Mouse (Mus musculus): ENCODE data around the gene Entpd7. TPM values are rescaled to one million over a fixed set of nuclear protein-coding genes. Genes with fewer than 3 reads are reported as not detected.

The Entpd7 gene
- polyA plus RNA-seq, 1 experiment from 2014 or later: 3.0 TPM

DNA sequence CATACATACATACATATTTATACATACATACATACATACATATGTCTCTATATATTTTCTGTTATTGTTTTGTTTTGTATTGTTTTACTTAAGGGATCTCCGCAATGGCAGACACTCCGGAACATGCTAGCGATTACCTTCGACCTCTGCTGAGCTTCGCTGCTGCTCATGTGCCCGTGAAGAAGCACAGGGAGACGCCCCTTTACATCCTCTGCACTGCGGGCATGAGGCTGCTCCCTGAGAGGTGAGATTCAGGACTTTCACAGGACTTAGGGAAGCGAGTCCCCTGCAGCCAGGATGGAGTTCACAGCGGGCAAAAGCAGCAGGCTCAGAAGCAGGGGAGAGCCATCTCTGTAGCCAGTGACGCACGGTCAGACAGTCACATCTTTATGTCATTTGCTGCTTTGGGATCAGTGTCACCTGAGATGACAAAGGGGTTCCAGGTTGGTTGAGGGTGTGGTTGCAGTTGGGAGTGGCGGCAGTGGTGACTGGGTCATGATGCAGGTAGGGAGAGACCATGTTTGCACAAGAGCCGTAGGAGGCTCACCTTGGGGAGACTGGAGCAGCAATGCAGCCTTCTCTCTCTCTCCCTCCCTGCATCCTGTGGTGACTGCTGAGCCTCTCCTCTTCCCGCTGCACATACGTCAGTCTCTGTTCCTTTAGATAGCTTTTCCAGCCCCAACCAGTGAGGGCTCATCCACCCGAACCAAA, 15.5 kb downstream of the Entpd7 start:
- no peak for ATAC-seq (ENCODE audit: low read depth)
- Histone ChIP-seq H3K36me3 (peaks cover 29% of the 10 kb centered on the region), H3K4me1 (replicated peaks) (no peaks in the 10 kb centered on the region), H3K9ac (no peak overlapping the region), H3K27ac (no peak overlapping the region), H3K27me3 (no peaks in the 10 kb centered on the region), H3K4me2 (no peak overlapping the region), H3K9me3 (replicated peaks) (no peaks in the 10 kb centered on the region), H3K4me3 (replicated peaks) (no peak overlapping the region)
- DNase-seq: no peak
- 82% methylated on average over 17 of the region's 17 CpGs for WGBS (ENCODE audit: insufficient replicate concordance)

DNA sequence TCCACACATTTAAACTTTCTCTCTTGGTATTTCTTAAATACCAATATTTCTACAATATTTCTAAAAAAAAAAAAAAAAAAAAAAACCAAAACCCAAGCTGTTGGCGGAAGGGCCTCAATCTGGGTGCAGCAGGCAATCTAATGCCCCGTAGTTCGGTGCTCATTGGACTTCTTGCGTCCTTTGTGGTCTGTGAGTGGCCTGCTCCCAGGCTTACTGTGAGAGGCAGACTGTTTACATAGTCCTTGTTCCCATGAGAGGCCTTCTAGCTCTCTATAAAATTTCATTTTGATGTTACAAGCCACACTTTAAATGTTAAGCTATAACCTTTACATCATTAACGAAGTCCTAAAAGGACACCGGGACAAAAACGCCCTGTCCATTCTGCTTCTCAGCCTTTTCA, 18.7 kb downstream of the Entpd7 start:
- H3K4me3 ChIP-seq (replicated peaks): no peak overlapping the region
- peaks cover 17% of the 10 kb centered on the region for H3K4me1 ChIP-seq (replicated peaks)
- H3K27ac ChIP-seq: no peak overlapping the region
- DNase-seq (no peak), ATAC-seq (ENCODE audit: low read depth) (no peak)
- H3K4me2 ChIP-seq: no peak overlapping the region
- no peaks in the 10 kb centered on the region for H3K27me3 ChIP-seq
- H3K9me3 ChIP-seq (replicated peaks): no peaks in the 10 kb centered on the region
- no peak overlapping the region for H3K9ac ChIP-seq
- WGBS (ENCODE audit: insufficient replicate concordance): 88% methylated on average over 7 of the region's 7 CpGs
- peaks cover 21% of the 10 kb centered on the region for H3K36me3 ChIP-seq

DNA sequence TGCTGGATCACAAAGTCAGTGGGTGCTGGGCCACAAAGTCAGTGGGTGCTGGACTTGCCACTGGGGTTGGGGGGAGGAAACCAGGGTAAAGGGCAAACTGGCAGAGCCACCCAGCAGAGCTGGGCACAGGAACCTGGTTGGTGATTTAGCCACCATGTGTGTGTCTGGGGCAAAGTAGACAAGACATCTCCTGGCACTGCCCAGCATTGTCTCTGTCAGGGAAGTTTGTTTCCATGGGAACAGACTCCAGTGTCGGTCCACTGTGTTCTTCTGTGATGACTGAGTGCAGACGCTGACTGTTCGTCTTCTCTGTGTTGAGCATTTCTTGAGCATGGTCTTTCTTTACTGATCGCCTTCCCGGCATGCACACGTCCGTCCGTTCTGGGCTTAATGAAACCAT, 19.8 kb downstream of the Entpd7 start:
- Histone ChIP-seq H3K36me3 (peaks cover 21% of the 10 kb centered on the region), H3K27ac (no peak overlapping the region), H3K4me2 (no peak overlapping the region), H3K4me1 (replicated peaks) (peaks cover 17% of the 10 kb centered on the region), H3K9ac (no peak overlapping the region), H3K9me3 (replicated peaks) (no peaks in the 10 kb centered on the region), H3K27me3 (no peaks in the 10 kb centered on the region), H3K4me3 (replicated peaks) (no peak overlapping the region)
- 77% methylated on average over 8 of the region's 8 CpGs for WGBS (ENCODE audit: insufficient replicate concordance)
- no peak for DNase-seq
- no peak for ATAC-seq (ENCODE audit: low read depth)

DNA sequence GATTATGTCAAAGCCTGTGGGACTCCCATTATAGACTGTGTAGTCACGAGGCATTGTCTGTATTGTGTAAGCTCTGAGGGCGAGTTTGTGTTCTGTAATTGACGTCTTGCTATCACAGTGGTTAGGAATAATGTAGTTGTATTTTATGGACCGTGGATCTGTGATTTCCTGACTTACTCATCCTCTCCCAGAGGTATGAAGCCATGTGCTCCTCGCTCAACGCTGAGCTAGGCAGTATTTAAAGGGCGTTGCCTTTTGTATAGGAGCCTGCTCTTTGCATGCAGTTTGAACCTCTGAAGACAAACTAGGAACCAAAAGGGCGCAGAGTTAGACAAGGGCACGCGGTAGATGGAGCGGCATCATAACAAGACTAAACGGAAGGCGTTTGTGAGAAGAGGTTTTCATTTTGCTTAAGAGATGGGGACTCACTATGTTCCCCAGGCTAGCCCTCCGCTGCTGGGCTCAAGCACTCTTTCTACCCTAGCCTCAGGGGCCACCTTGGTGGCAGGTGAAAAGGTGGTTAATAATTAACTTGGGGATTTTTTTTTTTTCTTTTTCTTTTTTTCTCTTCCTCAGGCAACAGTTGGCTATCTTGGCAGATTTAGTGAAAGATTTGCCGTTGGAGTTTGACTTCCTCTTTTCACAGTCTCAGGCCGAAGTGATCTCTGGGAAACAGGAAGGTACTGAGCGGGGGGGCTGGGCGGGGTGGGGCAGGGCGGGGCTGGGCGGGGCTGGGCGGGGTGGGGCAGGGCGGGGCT, 21.9 kb downstream of the Entpd7 start:
- no peak for DNase-seq
- H3K27ac ChIP-seq: peak overlapping the region; percentile 63
- H3K9me3 ChIP-seq (replicated peaks): no peaks in the 10 kb centered on the region
- H3K4me3 ChIP-seq (replicated peaks): peak overlapping the region; percentile 3; the same call in 1 of the 2 replicates
- 0 out of 2 replicates have a peak, but pooled peaks have one; percentile 26 for ATAC-seq (ENCODE audit: low read depth)
- no peak overlapping the region for H3K9ac ChIP-seq
- peaks cover 17% of the 10 kb centered on the region for H3K4me1 ChIP-seq (replicated peaks)
- 27% methylated on average over 22 of the region's 22 CpGs for WGBS (ENCODE audit: insufficient replicate concordance)
- H3K4me2 ChIP-seq: peak overlapping the region; percentile 49
- H3K27me3 ChIP-seq: no peaks in the 10 kb centered on the region
- 0 out of 2 replicates have a peak, but pooled peaks cover 8% of the 10 kb centered on the region for H3K36me3 ChIP-seq

DNA sequence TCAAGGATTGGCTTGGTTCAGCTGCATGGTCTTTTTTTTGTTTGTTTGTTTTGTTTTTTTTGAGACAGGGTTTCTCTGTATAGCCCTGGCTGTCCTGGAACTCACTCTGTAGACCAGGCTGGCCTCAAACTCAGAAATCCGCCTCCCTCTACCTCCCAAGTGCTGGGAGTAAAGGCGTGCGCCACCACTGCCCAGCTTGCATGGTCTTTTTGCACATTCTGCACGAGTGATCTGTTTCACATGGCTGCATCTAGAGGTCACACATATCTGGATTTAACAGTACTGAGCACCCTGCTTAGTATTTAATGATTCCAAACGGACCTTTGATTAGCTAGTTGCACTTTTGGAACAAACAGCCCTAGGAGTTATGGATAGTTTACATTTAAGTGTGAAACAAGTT, 22.5 kb downstream of the Entpd7 start:
- 64% methylated on average over 5 of the region's 5 CpGs for WGBS (ENCODE audit: insufficient replicate concordance)
- DNase-seq (no peak), ATAC-seq (ENCODE audit: low read depth) (no peak)
- peaks cover 17% of the 10 kb centered on the region for H3K4me1 ChIP-seq (replicated peaks)
- 0 out of 2 replicates have a peak, but pooled peaks cover 8% of the 10 kb centered on the region for H3K36me3 ChIP-seq
- H3K9ac ChIP-seq: no peak overlapping the region
- H3K4me2 ChIP-seq: no peak overlapping the region; the same call in 1 of the 2 replicates
- no peak overlapping the region for H3K4me3 ChIP-seq (replicated peaks)
- H3K9me3 ChIP-seq (replicated peaks): no peaks in the 10 kb centered on the region
- no peak overlapping the region for H3K27ac ChIP-seq
- H3K27me3 ChIP-seq: no peaks in the 10 kb centered on the region

DNA sequence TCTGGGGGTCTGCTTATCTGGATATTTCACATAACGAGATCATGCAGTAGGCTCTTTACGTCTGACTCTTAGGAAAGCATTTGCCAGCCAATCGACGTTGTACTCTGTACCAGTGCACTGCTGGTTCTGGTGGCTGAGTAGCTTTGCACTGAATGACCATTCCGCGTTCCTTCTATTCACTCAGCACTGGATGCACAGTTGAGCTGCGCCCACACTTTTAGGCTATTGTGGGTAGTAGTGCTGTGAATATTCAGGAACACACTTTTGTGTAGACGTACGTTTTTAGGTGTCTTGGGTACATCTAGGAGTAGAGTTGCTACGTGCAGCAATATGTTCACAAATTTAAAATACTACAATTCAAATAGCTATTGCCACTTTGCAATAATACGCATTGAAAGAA, 30.6 kb downstream of the Entpd7 start:
- ATAC-seq (ENCODE audit: low read depth): no peak
- 82% methylated on average over 11 of the region's 11 CpGs for WGBS (ENCODE audit: insufficient replicate concordance)
- no peaks in the 10 kb centered on the region for H3K27me3 ChIP-seq
- no peak for DNase-seq
- no peak overlapping the region for H3K4me3 ChIP-seq (replicated peaks)
- no peaks in the 10 kb centered on the region for H3K4me1 ChIP-seq (replicated peaks)
- H3K4me2 ChIP-seq: no peak overlapping the region
- H3K36me3 ChIP-seq: peaks cover 27% of the 10 kb centered on the region
- no peak overlapping the region for H3K9ac ChIP-seq
- H3K27ac ChIP-seq: no peak overlapping the region
- no peaks in the 10 kb centered on the region for H3K9me3 ChIP-seq (replicated peaks)

DNA sequence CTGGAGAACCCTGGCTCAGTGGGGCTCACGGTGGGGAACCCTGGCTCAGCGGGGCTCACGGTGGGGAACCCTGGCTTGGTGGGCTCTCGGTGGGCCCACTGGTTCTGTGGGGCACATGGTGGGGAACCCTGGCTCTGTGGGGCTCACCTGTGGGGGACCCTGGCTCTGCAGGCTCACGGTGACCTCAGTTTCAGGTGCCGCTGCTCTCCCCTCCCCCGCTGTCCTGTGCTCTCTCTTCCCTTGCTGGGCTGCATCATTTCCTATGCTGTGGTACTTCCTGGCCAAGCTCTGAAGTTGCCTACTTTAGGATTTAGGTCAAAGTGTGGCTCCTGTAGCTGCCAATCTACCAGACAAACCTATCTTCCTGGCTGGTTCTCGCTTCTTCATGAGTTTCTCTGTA, 33.4 kb downstream of the Entpd7 start:
- Histone ChIP-seq H3K4me1 (replicated peaks) (peaks cover 9% of the 10 kb centered on the region), H3K9ac (no peak overlapping the region), H3K27me3 (no peaks in the 10 kb centered on the region), H3K9me3 (replicated peaks) (no peaks in the 10 kb centered on the region), H3K4me3 (replicated peaks) (no peak overlapping the region), H3K27ac (no peak overlapping the region), H3K36me3 (peaks cover 32% of the 10 kb centered on the region), H3K4me2 (no peak overlapping the region)
- ATAC-seq (ENCODE audit: low read depth) (no peak), DNase-seq (no peak)
- 59% methylated on average over 8 of the region's 8 CpGs for WGBS (ENCODE audit: insufficient replicate concordance)

DNA sequence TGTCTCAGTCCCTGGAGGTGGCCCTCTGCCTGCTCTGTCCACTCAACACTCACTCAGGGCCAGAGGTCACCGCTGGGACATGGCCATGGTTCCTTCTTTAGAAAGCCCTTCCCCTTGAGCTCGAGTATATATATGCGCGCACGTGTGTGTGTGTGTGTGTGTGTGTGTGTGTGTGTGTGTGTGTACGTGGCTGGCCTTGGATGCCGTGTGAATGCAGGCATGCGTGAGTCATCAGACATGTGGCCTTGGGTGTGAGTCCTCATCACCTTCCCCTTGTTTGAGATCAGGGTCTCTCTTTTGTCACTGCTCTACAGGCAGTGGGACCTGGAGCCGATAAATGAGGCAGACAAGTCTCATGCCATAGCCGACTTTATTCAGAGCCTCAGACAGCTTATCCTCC, 34.0 kb downstream of the Entpd7 start:
- no peak for ATAC-seq (ENCODE audit: low read depth)
- Histone ChIP-seq H3K4me2 (no peak overlapping the region), H3K27ac (no peak overlapping the region), H3K9ac (no peak overlapping the region), H3K27me3 (no peaks in the 10 kb centered on the region), H3K9me3 (replicated peaks) (no peaks in the 10 kb centered on the region), H3K4me1 (replicated peaks) (peaks cover 9% of the 10 kb centered on the region), H3K4me3 (replicated peaks) (no peak overlapping the region), H3K36me3 (peaks cover 32% of the 10 kb centered on the region)
- WGBS (ENCODE audit: insufficient replicate concordance): 73% methylated on average over 10 of the region's 10 CpGs
- DNase-seq: no peak

DNA sequence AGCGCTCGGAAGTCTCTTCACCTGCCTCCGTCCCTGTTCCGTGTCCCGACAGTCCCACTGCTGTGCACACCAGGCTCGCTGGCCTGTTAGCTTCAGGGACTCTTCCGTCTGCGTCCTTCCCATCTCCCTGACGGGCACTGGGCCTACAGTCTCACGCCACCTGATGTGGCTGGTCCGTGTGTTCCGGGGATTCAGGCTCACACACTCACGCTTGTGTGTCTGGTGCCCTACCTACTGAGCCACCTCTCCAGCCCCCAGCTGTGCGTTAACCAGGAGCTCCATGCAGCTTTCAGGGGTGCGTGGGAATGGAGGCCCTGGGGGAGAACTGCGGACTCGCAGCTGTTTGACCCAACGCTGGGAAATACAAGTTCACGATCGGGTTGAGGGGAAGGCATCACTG, 34.7 kb downstream of the Entpd7 start:
- 89% methylated on average over 20 of the region's 20 CpGs for WGBS (ENCODE audit: insufficient replicate concordance)
- Histone ChIP-seq H3K27me3 (no peaks in the 10 kb centered on the region), H3K36me3 (peaks cover 28% of the 10 kb centered on the region), H3K27ac (no peak overlapping the region), H3K9ac (no peak overlapping the region), H3K4me1 (replicated peaks) (peaks cover 9% of the 10 kb centered on the region), H3K9me3 (replicated peaks) (no peaks in the 10 kb centered on the region), H3K4me3 (replicated peaks) (no peak overlapping the region), H3K4me2 (no peak overlapping the region)
- DNase-seq: no peak
- ATAC-seq (ENCODE audit: low read depth): no peak

DNA sequence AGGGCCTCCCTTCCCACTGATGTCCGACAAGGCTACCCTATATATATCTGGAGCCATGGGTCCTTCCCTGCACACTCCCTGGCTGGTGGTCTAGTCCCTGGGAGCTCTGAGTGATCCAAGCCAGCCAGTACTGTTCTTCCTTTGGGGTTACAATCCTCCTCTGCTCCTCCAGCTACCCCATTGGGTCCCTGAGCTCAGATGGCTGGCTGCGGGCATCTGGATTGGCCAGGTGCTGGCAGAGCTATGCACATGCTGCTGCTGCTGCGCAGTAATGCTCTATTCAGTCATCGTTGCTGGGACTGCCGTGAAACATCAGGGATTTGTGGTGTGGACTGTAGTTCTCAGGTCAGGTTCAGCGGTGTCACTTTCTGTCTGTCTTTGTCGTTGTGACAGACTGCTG, 35.3 kb downstream of the Entpd7 start:
- Histone ChIP-seq H3K36me3 (peaks cover 26% of the 10 kb centered on the region), H3K4me3 (replicated peaks) (no peak overlapping the region), H3K4me2 (no peak overlapping the region), H3K9me3 (replicated peaks) (no peaks in the 10 kb centered on the region), H3K4me1 (replicated peaks) (peaks cover 13% of the 10 kb centered on the region), H3K27ac (no peak overlapping the region), H3K27me3 (no peaks in the 10 kb centered on the region), H3K9ac (no peak overlapping the region)
- ATAC-seq (ENCODE audit: low read depth) (no peak), DNase-seq (no peak)
- WGBS (ENCODE audit: insufficient replicate concordance): 78% methylated on average over 7 of the region's 7 CpGs

DNA sequence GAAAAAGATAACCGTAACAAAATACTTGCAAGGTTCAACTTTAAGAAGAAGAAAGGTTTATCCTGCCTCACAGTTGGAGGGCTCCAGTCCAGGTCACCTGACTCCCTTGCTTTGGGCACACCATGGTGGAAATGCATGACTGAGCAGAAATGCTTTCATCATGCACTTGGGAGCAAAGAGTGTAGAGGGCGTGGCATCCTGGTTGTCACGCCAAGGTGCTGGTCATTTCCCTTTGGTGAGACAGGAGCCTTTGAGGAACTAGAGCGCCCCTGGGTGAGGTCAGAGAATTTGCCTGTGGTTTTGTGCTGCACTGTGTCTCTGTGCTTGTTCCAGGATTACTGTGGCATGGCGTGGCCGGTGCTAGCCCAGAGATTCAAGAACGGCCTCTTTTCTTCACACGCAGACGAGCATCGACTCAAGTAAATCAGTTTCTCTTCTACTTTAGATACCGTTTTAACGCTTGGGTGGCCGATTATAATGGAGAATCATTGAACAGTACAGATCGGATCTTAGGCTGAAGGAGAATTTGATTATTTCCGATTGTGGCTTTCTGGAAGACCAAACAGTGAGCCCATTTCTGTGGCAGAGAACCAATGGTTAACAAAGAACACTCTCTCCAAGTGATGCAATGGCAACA, 37.2 kb downstream of the Entpd7 start:
- H3K9ac ChIP-seq: no peak overlapping the region
- no peak overlapping the region for H3K4me3 ChIP-seq (replicated peaks)
- DNase-seq (no peak), ATAC-seq (ENCODE audit: low read depth) (0 out of 2 replicates have a peak, but pooled peaks have one; percentile 5)
- no peak overlapping the region for H3K27ac ChIP-seq
- no peaks in the 10 kb centered on the region for H3K27me3 ChIP-seq
- no peaks in the 10 kb centered on the region for H3K9me3 ChIP-seq (replicated peaks)
- H3K4me2 ChIP-seq: no peak overlapping the region
- H3K4me1 ChIP-seq (replicated peaks): peaks cover 15% of the 10 kb centered on the region
- H3K36me3 ChIP-seq: peaks cover 24% of the 10 kb centered on the region
- whole genome bisulfite sequencing (ENCODE audit: insufficient replicate concordance): 69% methylated on average over 15 of the region's 15 CpGs

Data from liver, embryonic 13.5 days (tissue).